Mouse (Mus musculus) hindbrain, embryonic 12.5 days (tissue): ENCODE measurements around the gene Herc3. TPM values are rescaled to one million over a fixed set of nuclear protein-coding genes. Genes with fewer than 3 reads are reported as not detected.
"Not testable (repeated sequence)": the region's sequence is repeated elsewhere in the genome, so short reads cannot be mapped to it uniquely, and the experiment has no call there.

ENCODE experiments used
- ATAC-seq: fragments of 200-750 bp; cut with Nextera tagmentation; 2 replicates; pipeline ENCODE4 v1.8.0; 2017; ENCODE audit warnings: moderate TSS enrichment; ENCODE audit not compliant: low FRiP score
- H3K27ac ChIP-seq: fragments of 300-500 bp; sonication (generic); 2 replicates; pipeline ENCODE4 v1.5.1; 2016; ENCODE audit warnings: mild to moderate bottlenecking
- H3K27me3 ChIP-seq: fragments of 300-500 bp; sonication (generic); 2 replicates; pipeline ENCODE4 v1.6.1; 2016; ENCODE audit warnings: mild to moderate bottlenecking
- H3K36me3 ChIP-seq: fragments of 300-500 bp; sonication (generic); 2 replicates; pipeline ENCODE4 v1.6.1; 2016; ENCODE audit warnings: mild to moderate bottlenecking
- H3K4me1 ChIP-seq: fragments of 300-500 bp; sonication (generic); 2 replicates; pipeline ENCODE4 v1.6.1; 2016
- H3K4me2 ChIP-seq: fragments of 300-500 bp; sonication (generic); replicated peaks from 2 replicates; pipeline ENCODE4 v1.6.1; 2016; ENCODE audit warnings: mild to moderate bottlenecking
- H3K4me3 ChIP-seq: fragments of 300-500 bp; sonication (generic); 2 replicates; pipeline ENCODE4 v1.5.1; 2016; ENCODE audit warnings: mild to moderate bottlenecking
- H3K9ac ChIP-seq: fragments of 300-500 bp; sonication (generic); 2 replicates; pipeline ENCODE4 v1.6.1; 2016; ENCODE audit warnings: mild to moderate bottlenecking, moderate library complexity
- H3K9me3 ChIP-seq: fragments of 300-500 bp; sonication (generic); replicated peaks from 2 replicates; pipeline ENCODE4 v1.6.1; 2016; ENCODE audit warnings: mild to moderate bottlenecking
- WGBS: fragments of 180-500 bp; shearing (Covaris S2); methylation state at CpG from one replicate; pipeline ENCODE4 v1.1.7; 2016; 5-methylcytosine and 5-hydroxymethylcytosine counted together
- polyA plus RNA-seq: library from polyadenylated mRNA; unstranded; fragments of >200 nt; fragmentation: Nextera tagmentation; extraction: Ambion mirVana; gene quantifications from 2 replicates; pipeline ENCODE4 v1.2.1, GENCODE M21; 2016

The Herc3 gene
- polyA plus RNA-seq, 1 experiment from 2014 or later, result 18.3 TPM

GRCm38 (mm10) chr6:58863631-58864235, 32.5 kb downstream of the Herc3 start:
- no peak for ATAC-seq
- Histone ChIP-seq H3K36me3 (no peaks in the 10 kb centered on the region), H3K4me1 (no peaks in the 10 kb centered on the region), H3K4me3 (no peak overlapping the region), H3K9me3 (no peaks in the 10 kb centered on the region), H3K4me2 (no peak overlapping the region), H3K9ac (no peak overlapping the region), H3K27me3 (no peaks in the 10 kb centered on the region), H3K27ac (no peak overlapping the region)
- WGBS, result 95% methylated on average over 4 of the region's 4 CpGs

- not testable (repeated sequence) for H3K27me3 ChIP-seq, H3K9ac ChIP-seq, H3K4me1 ChIP-seq, H3K4me2 ChIP-seq, H3K27ac ChIP-seq, H3K9me3 ChIP-seq, ATAC-seq, H3K4me3 ChIP-seq, H3K36me3 ChIP-seq
- WGBS, result 94% methylated on average over 6 of the region's 6 CpGs
Observed at GRCm38 (mm10) chr6:58867858-58868257, 36.6 kb downstream of the Herc3 start.

- WGBS, result 66% methylated on average over 4 of the region's 4 CpGs
- no peak for ATAC-seq
- Histone ChIP-seq H3K9me3 (no peaks in the 10 kb centered on the region), H3K9ac (no peak overlapping the region), H3K4me3 (no peak overlapping the region), H3K36me3 (no peaks in the 10 kb centered on the region), H3K4me2 (no peak overlapping the region), H3K4me1 (no peaks in the 10 kb centered on the region), H3K27me3 (no peaks in the 10 kb centered on the region), H3K27ac (no peak overlapping the region)
Observed at GRCm38 (mm10) chr6:58879572-58879971, 48.3 kb downstream of the Herc3 start.

- ATAC-seq, result no peak
- no peak overlapping the region for H3K4me3 ChIP-seq
- H3K9ac ChIP-seq, result no peak overlapping the region
- no peaks in the 10 kb centered on the region for H3K9me3 ChIP-seq
- no peaks in the 10 kb centered on the region for H3K27me3 ChIP-seq
- H3K36me3 ChIP-seq, result no peaks in the 10 kb centered on the region
- 88% methylated on average over 9 of the region's 9 CpGs for WGBS
- no peak overlapping the region for H3K4me2 ChIP-seq
- H3K27ac ChIP-seq, result no peak overlapping the region
- H3K4me1 ChIP-seq, result no peaks in the 10 kb centered on the region
Observed at GRCm38 (mm10) chr6:58879987-58880386, 48.7 kb downstream of the Herc3 start.

- H3K27ac ChIP-seq, result no peak overlapping the region
- ATAC-seq, result no peak
- no peak overlapping the region for H3K4me2 ChIP-seq
- H3K27me3 ChIP-seq, result no peaks in the 10 kb centered on the region
- H3K9me3 ChIP-seq, result no peaks in the 10 kb centered on the region
- no peak overlapping the region for H3K4me3 ChIP-seq
- no peaks in the 10 kb centered on the region for H3K36me3 ChIP-seq
- 88% methylated on average over 5 of the region's 5 CpGs for WGBS
- no peaks in the 10 kb centered on the region for H3K4me1 ChIP-seq
- no peak overlapping the region for H3K9ac ChIP-seq
Observed at GRCm38 (mm10) chr6:58880861-58881260, 49.6 kb downstream of the Herc3 start.

- Histone ChIP-seq H3K9me3 (no peaks in the 10 kb centered on the region), H3K4me3 (no peak overlapping the region), H3K4me2 (no peak overlapping the region), H3K27ac (no peak overlapping the region), H3K27me3 (no peaks in the 10 kb centered on the region), H3K4me1 (no peaks in the 10 kb centered on the region), H3K9ac (no peak overlapping the region), H3K36me3 (no peaks in the 10 kb centered on the region)
- ATAC-seq, result no peak
- 88% methylated on average over 3 of the region's 3 CpGs for WGBS
Observed at GRCm38 (mm10) chr6:58881363-58881762, 50.1 kb downstream of the Herc3 start.

GRCm38 (mm10) chr6:58882271-58882670, 51.0 kb downstream of the Herc3 start:
- WGBS, result 80% methylated on average over 6 of the region's 6 CpGs
- ATAC-seq, result no peak
- Histone ChIP-seq H3K4me3 (no peak overlapping the region), H3K4me1 (no peaks in the 10 kb centered on the region), H3K9me3 (no peaks in the 10 kb centered on the region), H3K27ac (no peak overlapping the region), H3K36me3 (no peaks in the 10 kb centered on the region), H3K9ac (no peak overlapping the region), H3K4me2 (no peak overlapping the region), H3K27me3 (no peaks in the 10 kb centered on the region)

- H3K4me1 ChIP-seq, result no peaks in the 10 kb centered on the region
- H3K9ac ChIP-seq, result no peak overlapping the region
- no peak overlapping the region for H3K4me2 ChIP-seq
- ATAC-seq, result no peak
- 83% methylated on average over 3 of the region's 3 CpGs for WGBS
- no peak overlapping the region for H3K27ac ChIP-seq
- H3K27me3 ChIP-seq, result no peaks in the 10 kb centered on the region
- no peaks in the 10 kb centered on the region for H3K9me3 ChIP-seq
- H3K36me3 ChIP-seq, result peaks cover 4% of the 10 kb centered on the region; the same call in 1 of the 2 replicates
- no peak overlapping the region for H3K4me3 ChIP-seq
Observed at GRCm38 (mm10) chr6:58889917-58890316, 58.7 kb downstream of the Herc3 start.

- H3K9me3 ChIP-seq, result no peaks in the 10 kb centered on the region
- no peak overlapping the region for H3K4me3 ChIP-seq
- peaks cover 4% of the 10 kb centered on the region; the same call in 1 of the 2 replicates for H3K36me3 ChIP-seq
- no peak overlapping the region for H3K9ac ChIP-seq
- H3K4me2 ChIP-seq, result no peak overlapping the region
- H3K4me1 ChIP-seq, result no peaks in the 10 kb centered on the region
- no peaks in the 10 kb centered on the region for H3K27me3 ChIP-seq
- H3K27ac ChIP-seq, result no peak overlapping the region
- WGBS, result 91% methylated on average over 6 of the region's 6 CpGs
- no peak for ATAC-seq
Observed at GRCm38 (mm10) chr6:58893307-58893706, 62.0 kb downstream of the Herc3 start.

GRCm38 (mm10) chr6:58894994-58895393, 63.7 kb downstream of the Herc3 start:
- no peaks in the 10 kb centered on the region for H3K4me1 ChIP-seq
- H3K4me2 ChIP-seq, result no peak overlapping the region
- no peak overlapping the region for H3K27ac ChIP-seq
- H3K4me3 ChIP-seq, result no peak overlapping the region
- no peak overlapping the region for H3K9ac ChIP-seq
- 89% methylated on average over 4 of the region's 4 CpGs for WGBS
- no peaks in the 10 kb centered on the region for H3K27me3 ChIP-seq
- H3K36me3 ChIP-seq, result peaks cover 4% of the 10 kb centered on the region; the same call in 1 of the 2 replicates
- H3K9me3 ChIP-seq, result no peaks in the 10 kb centered on the region
- no peak for ATAC-seq

GRCm38 (mm10) chr6:58896648-58897047, 65.4 kb downstream of the Herc3 start:
- 89% methylated on average over 3 of the region's 3 CpGs for WGBS
- no peak overlapping the region for H3K4me3 ChIP-seq

GRCm38 (mm10) chr6:58899076-58899475, 67.8 kb downstream of the Herc3 start:
- H3K9me3 ChIP-seq, result no peaks in the 10 kb centered on the region
- peaks cover 4% of the 10 kb centered on the region; the same call in 1 of the 2 replicates for H3K4me1 ChIP-seq
- no peaks in the 10 kb centered on the region for H3K36me3 ChIP-seq
- no peak overlapping the region for H3K4me2 ChIP-seq
- H3K27ac ChIP-seq, result no peak overlapping the region
- 92% methylated on average over 3 of the region's 3 CpGs for WGBS
- no peaks in the 10 kb centered on the region for H3K27me3 ChIP-seq
- ATAC-seq, result no peak
- no peak overlapping the region for H3K9ac ChIP-seq
- H3K4me3 ChIP-seq, result no peak overlapping the region

More at GRCm38 (mm10) chr6:58896648-58897047, 65.4 kb downstream of the Herc3 start:
- H3K4me1 ChIP-seq, result no peaks in the 10 kb centered on the region
- H3K36me3 ChIP-seq, result no peaks in the 10 kb centered on the region
- H3K4me2 ChIP-seq, result no peak overlapping the region
- ATAC-seq, result no peak
- no peaks in the 10 kb centered on the region for H3K27me3 ChIP-seq
- no peak overlapping the region for H3K9ac ChIP-seq
- no peaks in the 10 kb centered on the region for H3K9me3 ChIP-seq
- no peak overlapping the region for H3K27ac ChIP-seq

- Histone ChIP-seq H3K4me2 (no peak overlapping the region), H3K27ac (no peak overlapping the region), H3K9me3 (no peaks in the 10 kb centered on the region), H3K36me3 (no peaks in the 10 kb centered on the region), H3K9ac (no peak overlapping the region), H3K4me1 (peaks cover 4% of the 10 kb centered on the region; the same call in 1 of the 2 replicates), H3K4me3 (no peak overlapping the region), H3K27me3 (no peaks in the 10 kb centered on the region)
- no peak for ATAC-seq
- WGBS, result 88% methylated on average over 7 of the region's 7 CpGs
Observed at GRCm38 (mm10) chr6:58900536-58900935, 69.3 kb downstream of the Herc3 start.
